Mouse (Mus musculus) liver, adult 2 months (tissue): ENCODE measurements around the gene Smtn. TPM values are rescaled to one million over a fixed set of nuclear protein-coding genes. Genes with fewer than 3 reads are reported as not detected.

ENCODE experiments used
- DNase-seq: peaks from one replicate; pipeline ENCODE4 v3.0.0-alpha.2; 2011; ENCODE audit warnings: low read depth, low spot score; ENCODE audit errors: extremely low read depth
- H3K27ac ChIP-seq: fragments of 200-500 bp; replicated peaks from 2 replicates; pipeline ENCODE4 v1.5.1; 2012; ENCODE audit warnings: low read depth, mild to moderate bottlenecking, control low read depth, inconsistent platforms, low read length; ENCODE audit not compliant: insufficient read depth
- H3K27me3 ChIP-seq: fragments of 200-500 bp; 2 replicates; pipeline ENCODE4 v1.6.1; 2012; ENCODE audit warnings: mild to moderate bottlenecking, moderate library complexity, low read length, inconsistent platforms; ENCODE audit not compliant: control insufficient read depth, insufficient read depth
- H3K36me3 ChIP-seq: fragments of 200-500 bp; 2 replicates; pipeline ENCODE4 v1.6.1; 2012; ENCODE audit warnings: low read length, inconsistent platforms; ENCODE audit not compliant: control insufficient read depth, insufficient read depth
- H3K4me1 ChIP-seq: fragments of 200-500 bp; 2 replicates; pipeline ENCODE4 v1.6.1; 2011; ENCODE audit warnings: low read length; ENCODE audit not compliant: control insufficient read depth, insufficient read depth
- H3K4me3 ChIP-seq: fragments of 200-500 bp; 2 replicates; pipeline ENCODE4 v1.5.1; 2011; ENCODE audit warnings: low read depth, mild to moderate bottlenecking, control low read depth, low read length, moderate library complexity; ENCODE audit not compliant: insufficient read depth
- H3K79me2 ChIP-seq: fragments of 200-500 bp; 2 replicates; pipeline ENCODE4 v1.6.1; 2012; ENCODE audit warnings: inconsistent platforms, mild to moderate bottlenecking, low read length, moderate library complexity; ENCODE audit not compliant: control insufficient read depth, insufficient read depth
- H3K9ac ChIP-seq: fragments of 200-500 bp; 2 replicates; pipeline ENCODE4 v1.6.1; 2012; ENCODE audit warnings: low read depth, mild to moderate bottlenecking, control low read depth, inconsistent platforms, low read length
- CTCF ChIP-seq: fragments of 200-500 bp; IDR thresholded peaks from 2 replicates; pipeline ENCODE4 v1.5.1; 2011; ENCODE audit warnings: low read depth, low read length, control low read depth
- POLR2A ChIP-seq: fragments of 200-500 bp; IDR thresholded peaks from 2 replicates; pipeline ENCODE4 v1.6.1; 2011; ENCODE audit warnings: low read length, control low read depth; ENCODE audit not compliant: insufficient read depth; ENCODE audit errors: extremely low read depth
- WGBS: fragments of 180-500 bp; shearing (Covaris S2); methylation state at CpG from one replicate; pipeline ENCODE4 v1.1.7; 2018; 5-methylcytosine and 5-hydroxymethylcytosine counted together
- polyA plus RNA-seq: library from polyadenylated mRNA; depleted of rRNA; stranded (reverse); fragments of >200 nt; gene quantifications from 2 replicates; pipeline ENCODE4 v1.2.3, GENCODE M21; 2012
- total RNA-seq: library from RNA; depleted of rRNA; stranded (reverse); fragments of >200 nt; gene quantifications from 2 replicates; pipeline ENCODE4 v1.2.3, GENCODE M21; 2014

The Smtn gene
- total and polyA plus RNA-seq, 2 experiments = 2.2 to 2.9 TPM

GRCm38 (mm10) chr11:3487952-3488570 lies 52.4 kb downstream of the Smtn start, which contains the start of gene Pla2g3:
Gene Pla2g3, plus strand, starts transcription at chr11:3488284.
- Histone ChIP-seq H3K9ac (no peak within 1 kb of the TSS), H3K79me2 (no peaks in the 10 kb centered on the region), H3K4me3 (no peak within 1 kb of the TSS), H3K27me3 (no peaks in the 10 kb centered on the region), H3K4me1 (no peaks in the 10 kb centered on the region), H3K36me3 (no peaks in the 10 kb centered on the region), H3K27ac (no peak within 1 kb of the TSS)
- WGBS = 37% methylated on average over 11 of the region's 11 CpGs
- no peak for TF ChIP-seq CTCF
- TF ChIP-seq POLR2A = no peak
- no peak for DNase-seq

- no peak for DNase-seq
- WGBS = 77% methylated on average over 7 of the region's 7 CpGs
Measured at GRCm38 (mm10) chr11:3486349-3486748, 54.1 kb downstream of the Smtn start.

GRCm38 (mm10) chr11:3483980-3484642 lies 56.3 kb downstream of the Smtn start:
- TF ChIP-seq POLR2A (no peak), CTCF (no peak)
- H3K9ac ChIP-seq = no peak overlapping the region
- no peaks in the 10 kb centered on the region for H3K36me3 ChIP-seq
- no peaks in the 10 kb centered on the region for H3K4me1 ChIP-seq
- 71% methylated on average over 11 of the region's 11 CpGs for WGBS
- H3K27me3 ChIP-seq = no peaks in the 10 kb centered on the region
- no peak for DNase-seq
- no peak overlapping the region for H3K4me3 ChIP-seq
- no peak overlapping the region for H3K27ac ChIP-seq
- no peaks in the 10 kb centered on the region for H3K79me2 ChIP-seq

More at GRCm38 (mm10) chr11:3486349-3486748, 54.1 kb downstream of the Smtn start:
- H3K9ac ChIP-seq = no peak overlapping the region
- H3K79me2 ChIP-seq = no peaks in the 10 kb centered on the region
- H3K36me3 ChIP-seq = no peaks in the 10 kb centered on the region
- TF ChIP-seq POLR2A = no peak
- TF ChIP-seq CTCF = no peak
- no peaks in the 10 kb centered on the region for H3K27me3 ChIP-seq
- no peaks in the 10 kb centered on the region for H3K4me1 ChIP-seq
- H3K27ac ChIP-seq = no peak overlapping the region
- no peak overlapping the region for H3K4me3 ChIP-seq

- Histone ChIP-seq H3K36me3 (no peaks in the 10 kb centered on the region), H3K27ac (no peak overlapping the region), H3K4me3 (no peak overlapping the region), H3K9ac (no peak overlapping the region), H3K27me3 (no peaks in the 10 kb centered on the region), H3K4me1 (no peaks in the 10 kb centered on the region), H3K79me2 (no peaks in the 10 kb centered on the region)
- DNase-seq = no peak
- TF ChIP-seq CTCF (no peak), POLR2A (no peak)
Measured at GRCm38 (mm10) chr11:3475489-3475888, 64.9 kb downstream of the Smtn start.

- no peaks in the 10 kb centered on the region for H3K36me3 ChIP-seq
- H3K79me2 ChIP-seq = no peaks in the 10 kb centered on the region
- H3K4me1 ChIP-seq = no peaks in the 10 kb centered on the region
- no peak for DNase-seq
- 90% methylated on average over 7 of the region's 7 CpGs for whole genome bisulfite sequencing
- TF ChIP-seq POLR2A (no peak), CTCF (peak; percentile 84)
- no peak overlapping the region for H3K27ac ChIP-seq
- no peak overlapping the region for H3K9ac ChIP-seq
- H3K4me3 ChIP-seq = no peak overlapping the region
- no peaks in the 10 kb centered on the region for H3K27me3 ChIP-seq
Measured at GRCm38 (mm10) chr11:3474480-3475115, 65.8 kb downstream of the Smtn start.
